Mouse (Mus musculus) liver, embryonic 14.5 days (tissue): ENCODE results near the gene Hbs1l. TPM values are rescaled to one million over a fixed set of nuclear protein-coding genes. Genes with fewer than 3 reads are reported as not detected.

ENCODE experiments used
- ATAC-seq: fragments of 200-750 bp; cut with Nextera tagmentation; 2 replicates; pipeline ENCODE4 v1.8.0; 2017; ENCODE audit warnings: moderate number of reproducible peaks, mild to moderate bottlenecking, moderate library complexity; ENCODE audit not compliant: insufficient read depth
- DNase-seq, 3 experiments: peaks; one replicate each; pipeline ENCODE4 v3.0.0-alpha.2; 2012 to 2013; ENCODE audit warnings: low read depth in 3 of 3, low spot score in 3 of 3
- H3K27ac ChIP-seq: fragments of 300-500 bp; sonication (generic); 2 replicates; pipeline ENCODE4 v1.5.1; 2014; ENCODE audit warnings: moderate library complexity, mild to moderate bottlenecking, control low read depth, inconsistent platforms
- H3K27me3 ChIP-seq: fragments of 300-500 bp; sonication (generic); 2 replicates; pipeline ENCODE4 v1.6.1; 2014; ENCODE audit warnings: mild to moderate bottlenecking, low read length, moderate library complexity; ENCODE audit not compliant: control insufficient read depth, insufficient read depth
- H3K36me3 ChIP-seq: fragments of 300-500 bp; sonication (generic); replicated peaks from 2 replicates; pipeline ENCODE4 v1.6.1; 2014; ENCODE audit warnings: low read depth; ENCODE audit not compliant: control insufficient read depth, insufficient read depth
- H3K4me1 ChIP-seq, 2 experiments: fragments of 200-500 bp in 1 of 2; fragments of 300-500 bp in 1 of 2; sonication (generic) in 1 of 2; replicated peaks; 2 replicates each; pipeline ENCODE4 v1.6.1; 2012 to 2014; ENCODE audit warnings: antibody characterized with exemption in 1 of 2, inconsistent platforms in 1 of 2, low read length in 1 of 2; ENCODE audit not compliant: control insufficient read depth in 2 of 2, insufficient read depth in 2 of 2
- H3K4me2 ChIP-seq: fragments of 300-500 bp; sonication (generic); 2 replicates; pipeline ENCODE4 v1.6.1; 2014; ENCODE audit warnings: low read depth, mild to moderate bottlenecking, control low read depth, moderate library complexity
- H3K4me3 ChIP-seq, 2 experiments: fragments of 200-500 bp in 1 of 2; fragments of 300-500 bp in 1 of 2; sonication (generic) in 1 of 2; 2 replicates each; pipeline ENCODE4 v1.5.1; 2012 to 2014; ENCODE audit warnings: low read depth in 2 of 2, low read length in 2 of 2, mild to moderate bottlenecking in 2 of 2, control low read depth in 1 of 2, inconsistent platforms in 1 of 2, moderate library complexity in 1 of 2; ENCODE audit not compliant: insufficient read depth in 1 of 2
- H3K9ac ChIP-seq: fragments of 300-500 bp; sonication (generic); replicated peaks from 2 replicates; pipeline ENCODE4 v1.6.1; 2014; ENCODE audit warnings: mild to moderate bottlenecking, control low read depth, moderate library complexity
- H3K9me3 ChIP-seq: fragments of 300-500 bp; sonication (generic); 2 replicates; pipeline ENCODE4 v1.6.1; 2016; ENCODE audit warnings: low read length, mixed read lengths; ENCODE audit not compliant: control insufficient read depth
- CTCF ChIP-seq: IDR thresholded peaks from 2 replicates; pipeline ENCODE4 v1.5.1; 2016; ENCODE audit warnings: antibody characterized with exemption, low read depth, control low read depth
- EP300 ChIP-seq: IDR thresholded peaks from 2 replicates; pipeline ENCODE4 v1.6.1; 2016; ENCODE audit warnings: antibody characterized with exemption, low read depth
- WGBS: fragments of 180-500 bp; shearing (Covaris S2); extraction: QIAGEN DNeasy Blood & Tissue Kit; methylation state at CpG from one replicate; pipeline ENCODE4 v1.1.7; 2014; ENCODE audit not compliant: insufficient replicate concordance; 5-methylcytosine and 5-hydroxymethylcytosine counted together
- polyA plus RNA-seq, 2 experiments: library from polyadenylated mRNA; depleted of rRNA in 1 of 2; stranded (reverse) in 1 of 2; unstranded in 1 of 2; fragments of >200 nt; fragmentation: Nextera tagmentation in 1 of 2; extraction: Ambion mirVana in 1 of 2; gene quantifications; 2 replicates each; pipeline versions ENCODE4 v1.2.1 to v1.2.3; 2012 to 2014

Hbs1l gene
- polyA plus RNA-seq, 2 experiments, result 18.0 to 56.1 TPM

- no peaks in the 10 kb centered on the region for H3K27me3 ChIP-seq
- DNase-seq, result no peak
- peaks cover 10 to 11% of the 10 kb centered on the region in 2 experiments for H3K4me1 ChIP-seq
- no peak for ATAC-seq
- no peak overlapping the region for H3K4me3 ChIP-seq
- no peak overlapping the region for H3K4me2 ChIP-seq
- H3K36me3 ChIP-seq, result peaks cover 57% of the 10 kb centered on the region
- WGBS, result 69% methylated on average over 7 of the region's 7 CpGs
- no peak overlapping the region for H3K27ac ChIP-seq
- TF ChIP-seq CTCF (no peak), EP300 (no peak)
- no peak overlapping the region for H3K9ac ChIP-seq
- no peaks in the 10 kb centered on the region for H3K9me3 ChIP-seq
Observed at GRCm38 (mm10) chr10:21301822-21302221, 6.0 kb downstream of the Hbs1l start.

- TF ChIP-seq CTCF, result no peak
- TF ChIP-seq EP300, result no peak
- DNase-seq (no peak), ATAC-seq (no peak)
- H3K4me3 ChIP-seq, result no peak overlapping the region
- peaks cover 52% of the 10 kb centered on the region for H3K36me3 ChIP-seq
- H3K27ac ChIP-seq, result no peak overlapping the region
- 84% methylated on average over 11 of the region's 11 CpGs for WGBS
- H3K4me2 ChIP-seq, result no peak overlapping the region
- no peak overlapping the region for H3K9ac ChIP-seq
- H3K4me1 ChIP-seq, result no peaks in the 10 kb centered on the region
- H3K9me3 ChIP-seq, result no peaks in the 10 kb centered on the region
- H3K27me3 ChIP-seq, result no peaks in the 10 kb centered on the region
Observed at GRCm38 (mm10) chr10:21304672-21305632, 9.2 kb downstream of the Hbs1l start.

- 72% methylated on average over 4 of the region's 4 CpGs for WGBS
- Histone ChIP-seq H3K36me3 (peaks cover 3% of the 10 kb centered on the region), H3K4me1 (no peaks in the 10 kb centered on the region), H3K4me2 (no peak overlapping the region), H3K27me3 (no peaks in the 10 kb centered on the region), H3K9me3 (no peaks in the 10 kb centered on the region), H3K9ac (no peak overlapping the region), H3K27ac (no peak overlapping the region), H3K4me3 (no peak overlapping the region)
- no peak for ATAC-seq
- no peak for DNase-seq
- no peak for TF ChIP-seq EP300
- no peak for TF ChIP-seq CTCF
Observed at GRCm38 (mm10) chr10:21313732-21314131, 18.0 kb downstream of the Hbs1l start.

GRCm38 (mm10) chr10:21316123-21316522 is 20.3 kb downstream of the Hbs1l start:
- DNase-seq (no peak), ATAC-seq (no peak)
- H3K27me3 ChIP-seq, result no peaks in the 10 kb centered on the region
- 87% methylated on average over 1 of the region's 1 CpGs for WGBS
- TF ChIP-seq EP300 (no peak), CTCF (no peak)
- peaks cover 3% of the 10 kb centered on the region for H3K36me3 ChIP-seq
- H3K9ac ChIP-seq, result no peak overlapping the region
- H3K4me2 ChIP-seq, result no peak overlapping the region
- H3K4me1 ChIP-seq, result no peaks in the 10 kb centered on the region
- no peaks in the 10 kb centered on the region for H3K9me3 ChIP-seq
- no peak overlapping the region for H3K4me3 ChIP-seq
- H3K27ac ChIP-seq, result no peak overlapping the region

GRCm38 (mm10) chr10:21318250-21318649 is 22.5 kb downstream of the Hbs1l start:
- ATAC-seq, result no peak
- no peaks in the 10 kb centered on the region for H3K4me1 ChIP-seq
- no peak overlapping the region for H3K4me2 ChIP-seq
- no peaks in the 10 kb centered on the region for H3K27me3 ChIP-seq
- peaks cover 3% of the 10 kb centered on the region for H3K36me3 ChIP-seq
- H3K9ac ChIP-seq, result no peak overlapping the region
- 79% methylated on average over 4 of the region's 4 CpGs for WGBS
- no peaks in the 10 kb centered on the region for H3K9me3 ChIP-seq
- H3K4me3 ChIP-seq, result no peak overlapping the region
- DNase-seq, result no peak
- no peak for TF ChIP-seq CTCF
- no peak for TF ChIP-seq EP300
- no peak overlapping the region for H3K27ac ChIP-seq
